Mouse (Mus musculus) stomach, postnatal 0 days (tissue): ENCODE data around the gene Tuba8. TPM values are rescaled to one million over a fixed set of nuclear protein-coding genes. Genes with fewer than 3 reads are reported as not detected.
A peak's percentile ranks its signal among the peaks of the same experiment; 100 is the strongest.

Experiments
- ATAC-seq: fragments of 200-750 bp; cut with Nextera tagmentation; 2 replicates; pipeline ENCODE4 v1.8.0; 2017; ENCODE audit not compliant: low FRiP score, low TSS enrichment
- DNase-seq: peaks from one replicate; pipeline ENCODE4 v3.0.0-alpha.2; 2016; ENCODE audit warnings: low spot score
- H3K27ac ChIP-seq: fragments of 300-500 bp; sonication (generic); replicated peaks from 2 replicates; pipeline ENCODE4 v1.5.1; 2014; ENCODE audit warnings: mild to moderate bottlenecking, control low read depth
- H3K27me3 ChIP-seq: fragments of 300-500 bp; sonication (generic); 2 replicates; pipeline ENCODE4 v1.6.1; 2014; ENCODE audit warnings: low read length; ENCODE audit not compliant: control insufficient read depth, insufficient read depth
- H3K36me3 ChIP-seq: fragments of 300-500 bp; sonication (generic); 2 replicates; pipeline ENCODE4 v1.6.1; 2014; ENCODE audit warnings: low read length, mixed read lengths; ENCODE audit not compliant: control insufficient read depth, insufficient read depth
- H3K4me1 ChIP-seq: fragments of 300-500 bp; sonication (generic); replicated peaks from 2 replicates; pipeline ENCODE4 v1.6.1; 2014; ENCODE audit warnings: antibody characterized with exemption; ENCODE audit not compliant: control insufficient read depth, insufficient read depth
- H3K4me2 ChIP-seq: fragments of 300-500 bp; sonication (generic); replicated peaks from 2 replicates; pipeline ENCODE4 v1.6.1; 2014; ENCODE audit warnings: low read depth, mild to moderate bottlenecking, control low read depth, moderate library complexity
- H3K4me3 ChIP-seq: fragments of 300-500 bp; sonication (generic); 2 replicates; pipeline ENCODE4 v1.5.1; 2014; ENCODE audit warnings: low read depth, low read length, control low read depth
- H3K9ac ChIP-seq: fragments of 300-500 bp; sonication (generic); 2 replicates; pipeline ENCODE4 v1.6.1; 2014; ENCODE audit warnings: mild to moderate bottlenecking, low read length, control low read depth, mixed read lengths
- H3K9me3 ChIP-seq: fragments of 300-500 bp; sonication (generic); 2 replicates; pipeline ENCODE4 v1.6.1; 2016; ENCODE audit warnings: low read length; ENCODE audit not compliant: control insufficient read depth
- CTCF ChIP-seq: IDR thresholded peaks from 2 replicates; pipeline ENCODE4 v1.5.1; 2016; ENCODE audit warnings: antibody characterized with exemption, low read depth, mild to moderate bottlenecking, moderate library complexity
- EP300 ChIP-seq: optimal IDR thresholded peaks from 2 replicates; pipeline ENCODE3; 2016; ENCODE audit warnings: antibody characterized with exemption
- WGBS: fragments of 180-500 bp; shearing (Covaris S2); extraction: QIAGEN DNeasy Blood & Tissue Kit; methylation state at CpG from one replicate; pipeline ENCODE4 v1.1.7; 2014; 5-methylcytosine and 5-hydroxymethylcytosine counted together
- polyA plus RNA-seq: library from polyadenylated mRNA; unstranded; fragments of >200 nt; fragmentation: Nextera tagmentation; extraction: Ambion mirVana; gene quantifications from 2 replicates; pipeline ENCODE4 v1.2.1, GENCODE M21; 2015

The Tuba8 gene
- polyA plus RNA-seq, 1 experiment from 2014 or later = 0.06 TPM

DNA sequence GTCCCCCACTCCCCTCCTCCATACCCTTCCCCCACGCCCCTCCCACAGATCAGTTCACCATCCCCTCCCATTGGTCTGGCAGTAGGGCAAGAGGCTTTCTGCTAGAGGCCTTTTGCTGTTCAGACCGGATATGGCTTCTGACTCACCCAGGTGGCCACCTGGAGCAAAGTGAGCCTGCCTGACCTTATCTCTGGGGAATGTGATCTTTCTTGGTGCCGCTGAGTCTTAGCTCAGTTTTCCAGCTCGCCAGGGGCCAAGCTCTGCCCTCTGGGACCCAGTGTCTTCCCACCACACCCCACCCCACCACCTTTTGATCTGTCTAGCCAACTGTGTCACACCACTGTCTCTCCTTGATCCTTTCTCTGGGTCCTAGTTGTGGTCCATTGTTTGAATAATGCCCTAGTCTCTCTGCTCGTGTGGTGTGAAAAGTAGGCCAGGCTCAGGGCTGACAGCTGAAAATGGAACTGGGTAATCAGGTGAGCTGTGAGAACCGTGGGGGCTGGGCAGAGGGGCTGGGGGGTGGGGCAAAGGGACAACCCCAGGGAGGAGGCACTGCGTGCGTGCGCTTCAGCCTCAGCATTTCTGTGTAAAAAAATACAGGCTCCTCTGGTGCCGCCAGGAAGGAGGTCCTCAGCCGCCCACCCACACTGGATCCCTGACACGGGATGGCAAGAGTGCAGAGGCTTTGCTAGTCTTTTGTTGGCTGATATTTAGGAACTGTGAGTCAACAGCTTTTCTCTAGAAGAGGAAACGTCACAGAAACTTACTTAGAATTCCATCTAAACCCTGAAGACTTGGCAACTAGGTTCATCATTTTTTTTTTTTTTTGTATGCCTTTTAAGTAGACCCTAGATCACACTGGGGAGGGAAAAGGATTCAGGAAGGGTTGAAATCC is 16.2 kb upstream of the Tuba8 start:
- Histone ChIP-seq H3K4me2 (no peak overlapping the region), H3K9me3 (no peaks in the 10 kb centered on the region), H3K4me3 (no peak overlapping the region), H3K36me3 (peaks cover 11% of the 10 kb centered on the region; the same call in 1 of the 2 replicates), H3K4me1 (no peaks in the 10 kb centered on the region), H3K27ac (no peak overlapping the region), H3K9ac (no peak overlapping the region), H3K27me3 (no peaks in the 10 kb centered on the region)
- peak; percentile 55 for ATAC-seq
- WGBS = 51% methylated on average over 13 of the region's 13 CpGs
- no peak for DNase-seq
- TF ChIP-seq CTCF (no peak), EP300 (no peak)

DNA sequence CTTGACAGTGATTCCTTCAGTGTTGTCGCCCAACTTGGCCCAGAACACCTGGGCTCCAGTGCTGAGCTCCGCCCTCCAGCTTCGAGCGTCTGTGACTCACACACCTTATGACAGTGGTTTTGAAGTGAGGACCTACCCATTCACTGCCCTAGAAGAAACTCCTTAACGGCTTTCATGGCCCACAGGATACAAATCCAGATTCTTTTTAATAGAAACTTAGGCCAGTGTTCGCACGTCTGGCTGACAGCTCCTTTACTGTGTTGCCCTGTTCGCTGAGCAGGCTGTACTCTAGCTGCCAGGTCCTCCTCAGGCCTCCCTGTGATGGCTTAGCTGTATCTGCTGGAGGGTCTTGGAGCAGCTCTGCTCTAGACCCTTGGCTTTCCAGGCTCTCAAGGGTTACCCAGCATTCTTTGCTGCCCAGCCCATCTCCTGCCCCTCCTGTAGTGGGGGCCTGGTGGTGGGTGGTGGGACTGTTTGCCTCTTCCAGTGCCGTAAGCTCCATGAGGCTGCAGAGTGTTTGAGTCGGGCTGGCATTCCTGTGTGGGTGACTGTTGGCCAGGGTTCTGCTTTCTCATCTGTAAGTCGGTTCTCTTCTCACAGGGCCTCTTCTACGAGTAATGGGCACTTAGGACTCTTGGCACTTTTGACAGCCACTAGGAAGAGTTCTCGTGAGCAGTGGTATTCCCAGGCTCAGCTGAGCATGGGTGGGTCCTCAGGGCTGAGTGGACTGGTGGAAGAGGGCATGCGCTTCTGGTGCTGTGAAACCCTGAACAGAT is 15.4 kb upstream of the Tuba8 start:
- DNase-seq = no peak
- Histone ChIP-seq H3K9ac (no peak overlapping the region), H3K27ac (no peak overlapping the region), H3K4me1 (no peaks in the 10 kb centered on the region), H3K4me3 (no peak overlapping the region), H3K27me3 (no peaks in the 10 kb centered on the region), H3K9me3 (no peaks in the 10 kb centered on the region), H3K36me3 (peaks cover 5% of the 10 kb centered on the region; the same call in 1 of the 2 replicates), H3K4me2 (no peak overlapping the region)
- no peak for ATAC-seq
- TF ChIP-seq CTCF (no peak), EP300 (no peak)
- 70% methylated on average over 14 of the region's 14 CpGs for WGBS

DNA sequence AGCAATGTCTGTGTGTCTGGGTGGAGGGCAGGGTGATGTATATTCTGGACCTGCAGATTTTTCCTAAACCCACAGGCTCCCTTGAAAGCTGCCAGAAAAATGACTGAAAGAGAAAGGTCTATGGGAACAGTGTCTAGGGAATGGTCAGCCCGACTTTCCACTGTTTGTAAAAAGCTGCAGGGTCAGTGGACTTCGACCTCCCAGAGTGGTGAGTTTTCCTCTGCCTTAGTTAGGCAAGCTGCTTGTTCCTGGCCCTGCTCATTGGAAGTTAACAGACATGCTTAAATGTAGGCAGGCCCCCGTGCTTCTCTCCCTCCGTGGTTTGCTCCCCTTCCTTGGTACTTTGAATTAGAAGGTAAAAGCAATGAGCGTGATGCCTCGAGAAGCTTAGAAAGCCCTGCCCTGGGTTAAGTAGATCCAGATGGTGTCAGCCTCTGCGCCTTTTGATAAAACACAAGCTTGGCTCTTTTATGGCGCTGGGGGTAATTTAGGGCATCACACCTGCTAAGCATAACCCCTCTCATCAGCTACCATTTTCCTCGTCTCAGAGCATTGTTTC is 12.6 kb upstream of the Tuba8 start:
- 59% methylated on average over 9 of the region's 9 CpGs for WGBS
- no peak overlapping the region for H3K9ac ChIP-seq
- no peak overlapping the region for H3K4me3 ChIP-seq
- H3K4me2 ChIP-seq = no peak overlapping the region
- no peak overlapping the region for H3K27ac ChIP-seq
- H3K36me3 ChIP-seq = peaks cover 3% of the 10 kb centered on the region; the same call in 1 of the 2 replicates
- no peaks in the 10 kb centered on the region for H3K4me1 ChIP-seq
- no peak for ATAC-seq
- H3K27me3 ChIP-seq = no peaks in the 10 kb centered on the region
- DNase-seq = no peak
- H3K9me3 ChIP-seq = no peaks in the 10 kb centered on the region
- no peak for TF ChIP-seq EP300
- TF ChIP-seq CTCF = no peak

- H3K4me2 ChIP-seq = no peak overlapping the region
- H3K27ac ChIP-seq = no peak overlapping the region
- H3K36me3 ChIP-seq = peaks cover 3% of the 10 kb centered on the region; the same call in 1 of the 2 replicates
- H3K4me1 ChIP-seq = no peaks in the 10 kb centered on the region
- H3K27me3 ChIP-seq = no peaks in the 10 kb centered on the region
- TF ChIP-seq EP300 (no peak), CTCF (no peak)
- 93% methylated on average over 3 of the region's 4 CpGs for WGBS
- no peaks in the 10 kb centered on the region for H3K9me3 ChIP-seq
- H3K4me3 ChIP-seq = no peak overlapping the region
- ATAC-seq (no peak), DNase-seq (no peak)
- H3K9ac ChIP-seq = no peak overlapping the region
Measured at GRCm38 (mm10) chr6:121200458-121200857, 10.0 kb upstream of the Tuba8 start.

DNA sequence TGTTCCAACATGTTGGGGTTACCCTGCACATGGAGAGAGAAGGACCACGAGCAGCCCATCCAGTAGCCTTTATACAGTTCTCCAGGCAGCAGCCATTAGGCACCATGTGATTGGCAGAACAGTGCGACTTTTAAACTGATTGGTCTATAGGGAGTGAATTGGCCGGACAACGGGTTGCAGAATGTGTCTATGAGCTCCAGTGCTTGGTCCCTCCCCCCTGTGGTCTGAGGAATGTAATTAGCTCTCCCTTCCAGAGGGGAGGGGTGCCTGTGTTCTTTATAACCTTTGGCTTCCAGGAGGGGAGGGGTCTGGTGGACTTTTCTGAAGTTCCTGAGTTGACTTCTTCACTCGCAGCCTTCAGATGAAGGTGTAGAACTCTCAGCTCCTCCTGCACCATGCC is 8.5 kb upstream of the Tuba8 start:
- H3K36me3 ChIP-seq = no peaks in the 10 kb centered on the region
- no peak for ATAC-seq
- TF ChIP-seq CTCF = no peak
- TF ChIP-seq EP300 = no peak
- H3K4me2 ChIP-seq = no peak overlapping the region
- no peaks in the 10 kb centered on the region for H3K27me3 ChIP-seq
- H3K9ac ChIP-seq = no peak overlapping the region
- WGBS = 80% methylated on average over 5 of the region's 5 CpGs
- H3K4me1 ChIP-seq = no peaks in the 10 kb centered on the region
- H3K9me3 ChIP-seq = no peaks in the 10 kb centered on the region
- H3K27ac ChIP-seq = no peak overlapping the region
- no peak for DNase-seq
- no peak overlapping the region for H3K4me3 ChIP-seq
